26 mouse cellular contexts compared by ENCODE assay signal in genomic region chr19:38195245-38195644, GRCm38 (mm10).
"Had no signal": no experiment of that assay in that cellular context is flagged by ENCODE, and none has a peak within 500 bp of the region (broad histone marks: within the 10 kb centered on the region; RNA-seq: fewer than 3 reads in every experiment).

No protein-coding gene starts in this region.

- H3K27ac ChIP-seq: embryonic facial prominence, embryonic 10.5 days; embryonic facial prominence, embryonic 12.5 days; embryonic facial prominence, embryonic 13.5 days; embryonic facial prominence, embryonic 15.5 days; forebrain, embryonic 10.5 days; forebrain, embryonic 12.5 days; forebrain, embryonic 13.5 days; forebrain, embryonic 15.5 days; gastrocnemius, adult 2 months; heart, adult 2 months had no signal

- ATAC-seq: forebrain, embryonic 13.5 days; forebrain, embryonic 14.5 days; forebrain, embryonic 15.5 days; forebrain, embryonic 16.5 days; forebrain, postnatal 0 days had no signal

- H3K4me2 ChIP-seq: embryonic facial prominence, embryonic 12.5 days; embryonic facial prominence, embryonic 13.5 days; embryonic facial prominence, embryonic 15.5 days; forebrain, embryonic 12.5 days; forebrain, embryonic 13.5 days; forebrain, embryonic 15.5 days had no signal

- H3K36me3 ChIP-seq: embryonic facial prominence, embryonic 15.5 days had no signal

- H3K4me3 ChIP-seq: embryonic facial prominence, embryonic 10.5 days; embryonic facial prominence, embryonic 12.5 days; embryonic facial prominence, embryonic 13.5 days; embryonic facial prominence, embryonic 15.5 days; erythroblast, embryonic 14.5 days; forebrain, embryonic 10.5 days; forebrain, embryonic 12.5 days; forebrain, embryonic 13.5 days; forebrain, embryonic 15.5 days; gastrocnemius, adult 2 months; heart, adult 2 months had no signal

- H3K4me1 ChIP-seq: embryonic facial prominence, embryonic 10.5 days; embryonic facial prominence, embryonic 12.5 days; embryonic facial prominence, embryonic 13.5 days; embryonic facial prominence, embryonic 15.5 days; forebrain, embryonic 10.5 days; forebrain, embryonic 12.5 days; forebrain, embryonic 13.5 days; forebrain, embryonic 15.5 days had no signal

- DNase-seq: cerebellum, adult 9-11 months; cerebellum, postnatal 10 days; cerebellum, postnatal 14 days; cerebellum, postnatal 25 days; cerebellum, postnatal 36 days; embryo, embryonic 11 days; forebrain, postnatal 0 days; gastrocnemius, adult 2 months; gastrocnemius, postnatal 10 days; gastrocnemius, postnatal 14 days; gastrocnemius, postnatal 25 days; gastrocnemius, postnatal 36 days; heart, adult 11 months; heart, adult 18-20 months; heart, adult 2 months had no signal

- H3K9me3 ChIP-seq: embryonic facial prominence, embryonic 10.5 days; embryonic facial prominence, embryonic 12.5 days; embryonic facial prominence, embryonic 13.5 days; embryonic facial prominence, embryonic 15.5 days; forebrain, embryonic 10.5 days; forebrain, embryonic 12.5 days; forebrain, embryonic 13.5 days; forebrain, embryonic 15.5 days had no signal

- H3K27me3 ChIP-seq: embryonic facial prominence, embryonic 12.5 days; embryonic facial prominence, embryonic 13.5 days; embryonic facial prominence, embryonic 15.5 days; forebrain, embryonic 12.5 days; forebrain, embryonic 13.5 days; forebrain, embryonic 15.5 days had no signal

- H3K9ac ChIP-seq: embryonic facial prominence, embryonic 12.5 days; embryonic facial prominence, embryonic 13.5 days; embryonic facial prominence, embryonic 15.5 days; forebrain, embryonic 12.5 days; forebrain, embryonic 13.5 days; forebrain, embryonic 15.5 days; forebrain, postnatal 0 days had no signal
